Mouse (Mus musculus): Measurements from ENCODE around the gene Lyz1.

DNA sequence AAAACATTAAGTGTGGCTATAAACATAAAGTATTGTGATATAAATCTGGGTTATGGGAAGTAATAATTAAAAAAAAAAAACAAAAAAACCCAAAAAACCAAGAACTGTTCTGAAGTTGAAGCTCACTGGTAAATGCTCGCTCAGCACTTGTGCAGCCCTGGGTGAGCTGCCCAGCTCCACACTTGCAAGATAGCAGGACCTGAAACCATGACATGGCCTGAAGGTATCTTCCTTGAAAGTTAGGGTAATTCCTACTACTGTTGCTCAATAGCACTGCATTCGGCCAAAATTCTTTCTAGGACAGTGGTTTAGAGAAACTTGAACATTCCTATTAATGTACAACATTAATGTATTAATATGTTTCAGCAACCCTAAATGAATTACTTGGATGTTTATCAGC lies 20.5 kb upstream of the Lyz1 start:
- TF ChIP-seq CTCF (IDR thresholded peaks at IDR 0.05; ENCODE audit: borderline replicate concordance, control insufficient read depth, extremely low read depth, insufficient read depth, low read length, poor library complexity), result no peak
- no peak for TF ChIP-seq POLR2A (IDR thresholded peaks at IDR 0.05; ENCODE audit: control insufficient read depth, extremely low read depth, insufficient read depth, low read length, poor library complexity)
